Mouse (Mus musculus) ES-Bruce4 (cell line): ENCODE results near the gene 3110009E18Rik. TPM values are rescaled to one million over a fixed set of nuclear protein-coding genes. Genes with fewer than 3 reads are reported as not detected.

Experiments used
- H3K27ac ChIP-seq: 2 replicates; pipeline ENCODE4 v1.5.1; 2012; ENCODE audit warnings: low read length, inconsistent platforms; ENCODE audit not compliant: insufficient read depth
- H3K27me3 ChIP-seq: 2 replicates; pipeline ENCODE4 v1.6.1; 2012; ENCODE audit warnings: mild to moderate bottlenecking, low read length, inconsistent platforms; ENCODE audit not compliant: control insufficient read depth, poor library complexity, insufficient read depth, severe bottlenecking
- H3K36me3 ChIP-seq: 2 replicates; pipeline ENCODE4 v1.6.1; 2012; ENCODE audit warnings: inconsistent platforms, mild to moderate bottlenecking, low read length, moderate library complexity; ENCODE audit not compliant: control insufficient read depth, poor library complexity, insufficient read depth, severe bottlenecking
- H3K4me1 ChIP-seq: one replicate; pipeline ENCODE4 v1.8.1; 2011; ENCODE audit warnings: low read length; ENCODE audit not compliant: control insufficient read depth, insufficient read depth
- H3K4me3 ChIP-seq: 2 replicates; pipeline ENCODE4 v1.5.1; 2011; ENCODE audit warnings: low read depth, mild to moderate bottlenecking, low read length
- H3K9ac ChIP-seq: 2 replicates; pipeline ENCODE4 v1.6.1; 2012; ENCODE audit warnings: low read depth, mild to moderate bottlenecking, inconsistent platforms; ENCODE audit not compliant: poor library complexity, severe bottlenecking
- H3K9me3 ChIP-seq: replicated peaks from 2 replicates; pipeline ENCODE4 v1.6.1; 2012; ENCODE audit warnings: mild to moderate bottlenecking, low read length, inconsistent platforms; ENCODE audit not compliant: control insufficient read depth, poor library complexity, insufficient read depth, severe bottlenecking
- CTCF ChIP-seq: IDR thresholded peaks from one replicate; pipeline ENCODE4 v1.8.1; 2011; ENCODE audit warnings: low read depth, low read length
- EP300 ChIP-seq: IDR thresholded peaks from 2 replicates; pipeline ENCODE4 v1.6.1; 2011; ENCODE audit warnings: low read depth, low read length; ENCODE audit not compliant: insufficient read depth
- POLR2A ChIP-seq: IDR thresholded peaks from one replicate; pipeline ENCODE4 v1.8.1; 2011; ENCODE audit warnings: low read length; ENCODE audit not compliant: insufficient read depth
- polyA plus RNA-seq: library from polyadenylated mRNA; stranded (reverse); fragments of >200 nt; gene quantifications from 2 replicates; pipeline ENCODE4 v1.2.4, GENCODE M21; 2011; ENCODE audit warnings: low read depth; ENCODE audit not compliant: missing spikeins, insufficient read depth, insufficient read length

The 3110009E18Rik gene
- polyA plus RNA-seq: 14.1 and 16.0 TPM in 2 replicates

GRCm38 (mm10) chr1:120120969-120121811 lies at the start of gene 3110009E18Rik, which contains the start of gene Dbi:
Gene 3110009E18Rik (plus strand): TSS chr1:120121187.
Gene Dbi (minus strand): TSS chr1:120121078.
- Histone ChIP-seq H3K27me3 (no peaks in the 10 kb centered on the region), H3K36me3 (peaks cover 15% of the 10 kb centered on the region), H3K9ac (peak within 1 kb of the TSS; percentile 81), H3K9me3 (no peaks in the 10 kb centered on the region), H3K4me3 (peak within 1 kb of the TSS; percentile 87), H3K4me1 (peaks cover 6% of the 10 kb centered on the region), H3K27ac (peak within 1 kb of the TSS; percentile 86)
- TF ChIP-seq POLR2A (peak; percentile 79), CTCF (no peak), EP300 (peak; percentile 52; the same call in 1 of the 2 replicates)

DNA sequence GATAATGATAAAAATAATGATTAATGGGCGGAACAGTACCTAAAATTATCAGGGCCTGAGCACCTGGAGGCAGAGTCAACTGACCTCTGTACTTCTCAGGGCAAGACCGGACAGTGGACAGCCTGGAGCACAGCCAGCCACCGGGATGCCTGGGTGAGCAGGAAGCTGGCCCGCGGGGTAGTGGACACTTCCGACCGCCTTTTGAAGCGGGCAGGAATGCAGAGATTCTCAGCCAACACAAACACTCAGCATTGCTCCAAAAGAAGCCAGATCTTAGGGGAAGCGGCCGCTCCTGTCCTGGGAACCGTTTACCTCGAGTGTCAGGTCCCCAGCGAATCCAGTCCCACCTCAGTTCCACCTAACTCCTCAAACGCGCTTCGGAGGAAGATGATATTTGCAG lies 48.1 kb upstream of the 3110009E18Rik start:
- Histone ChIP-seq H3K9me3 (no peaks in the 10 kb centered on the region), H3K4me3 (peak overlapping the region; percentile 42), H3K36me3 (no peaks in the 10 kb centered on the region), H3K27me3 (no peaks in the 10 kb centered on the region), H3K27ac (no peak overlapping the region), H3K9ac (peak overlapping the region; percentile 60), H3K4me1 (peaks cover 7% of the 10 kb centered on the region)
- TF ChIP-seq EP300 (no peak), CTCF (no peak), POLR2A (no peak)

- no peaks in the 10 kb centered on the region for H3K36me3 ChIP-seq
- H3K9me3 ChIP-seq: no peaks in the 10 kb centered on the region
- TF ChIP-seq POLR2A (peak; percentile 61), EP300 (no peak), CTCF (no peak)
- peak within 1 kb of the TSS; percentile 78 for H3K4me3 ChIP-seq
- H3K9ac ChIP-seq: peak within 1 kb of the TSS; percentile 60
- peaks cover 9% of the 10 kb centered on the region for H3K4me1 ChIP-seq
- no peaks in the 10 kb centered on the region for H3K27me3 ChIP-seq
- H3K27ac ChIP-seq: peak within 1 kb of the TSS; percentile 88
These were observed 47.3 kb upstream of the 3110009E18Rik start, which contains the start of gene Tmem37 for GRCm38 (mm10) chr1:120073519-120074306. Gene Tmem37 (minus strand): TSS chr1:120074074.

- TF ChIP-seq CTCF (no peak), EP300 (no peak), POLR2A (no peak)
- Histone ChIP-seq H3K9me3 (no peaks in the 10 kb centered on the region), H3K4me3 (peak overlapping the region; percentile 78), H3K27me3 (no peaks in the 10 kb centered on the region), H3K4me1 (peaks cover 9% of the 10 kb centered on the region), H3K36me3 (no peaks in the 10 kb centered on the region), H3K27ac (peak overlapping the region; percentile 88), H3K9ac (peak overlapping the region; percentile 60)
These were observed 46.7 kb upstream of the 3110009E18Rik start for GRCm38 (mm10) chr1:120074307-120074702.

GRCm38 (mm10) chr1:120074931-120075330 lies 46.1 kb upstream of the 3110009E18Rik start:
- H3K9ac ChIP-seq: no peak overlapping the region
- peaks cover 9% of the 10 kb centered on the region for H3K4me1 ChIP-seq
- TF ChIP-seq EP300 (no peak), CTCF (no peak), POLR2A (no peak)
- no peak overlapping the region for H3K4me3 ChIP-seq
- no peaks in the 10 kb centered on the region for H3K9me3 ChIP-seq
- peak overlapping the region; percentile 22 for H3K27ac ChIP-seq
- H3K36me3 ChIP-seq: no peaks in the 10 kb centered on the region
- H3K27me3 ChIP-seq: no peaks in the 10 kb centered on the region
